Mouse (Mus musculus): ENCODE results near the gene Gcgr. TPM values are rescaled to one million over a fixed set of nuclear protein-coding genes. Genes with fewer than 3 reads are reported as not detected.

Gcgr gene
- polyA plus RNA-seq, 1 experiment: 2.6 TPM

GRCm38 (mm10) chr11:120522581-120522980, 7.9 kb upstream of the Gcgr start:
- WGBS: 65% methylated on average over 8 of the region's 8 CpGs
- H3K36me3 ChIP-seq (ENCODE audit: control insufficient read depth, insufficient read depth, low read length): no peaks in the 10 kb centered on the region
- no peak overlapping the region for H3K4me3 ChIP-seq (ENCODE audit: low read depth, low read length)
- H3K27me3 ChIP-seq (ENCODE audit: control insufficient read depth, insufficient read depth, low read length): no peaks in the 10 kb centered on the region
- TF ChIP-seq POLR2A (IDR thresholded peaks at IDR 0.05; ENCODE audit: low read depth, low read length) (no peak), CTCF (IDR thresholded peaks at IDR 0.05; ENCODE audit: extremely low read depth, insufficient read length, insufficient replicate concordance, low read depth, low read length) (no peak)
- H3K4me1 ChIP-seq (ENCODE audit: control insufficient read depth, insufficient read depth, insufficient read length, low read length): peaks cover 8% of the 10 kb centered on the region; the same call in 1 of the 2 replicates
- H3K27ac ChIP-seq (ENCODE audit: insufficient read depth, low read depth, low read length): no peak overlapping the region

DNA sequence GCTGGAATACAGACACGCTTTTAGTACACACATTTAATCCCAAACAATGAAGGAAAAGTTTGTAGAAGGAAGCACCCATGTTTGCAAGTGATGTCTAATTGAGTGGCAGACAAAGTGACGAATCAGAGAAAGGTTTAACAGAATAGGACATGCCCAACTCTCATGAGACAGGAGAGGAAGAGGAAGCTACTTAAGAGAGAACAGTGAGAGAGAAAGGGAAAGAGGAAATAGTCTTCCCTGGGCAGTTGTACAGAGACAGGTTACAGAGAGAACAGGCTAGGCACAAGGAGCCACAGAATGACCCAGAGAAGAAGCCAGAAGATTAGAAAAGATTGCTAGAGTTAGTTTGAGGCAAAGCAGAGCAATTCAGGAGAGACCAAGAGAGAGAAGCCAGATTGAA, 4.5 kb upstream of the Gcgr start:
- H3K4me3 ChIP-seq (ENCODE audit: low read depth, low read length): no peak overlapping the region
- H3K27me3 ChIP-seq (ENCODE audit: control insufficient read depth, insufficient read depth, low read length): peaks cover 13% of the 10 kb centered on the region
- TF ChIP-seq CTCF (IDR thresholded peaks at IDR 0.05; ENCODE audit: extremely low read depth, insufficient read length, insufficient replicate concordance, low read depth, low read length) (no peak), POLR2A (IDR thresholded peaks at IDR 0.05; ENCODE audit: low read depth, low read length) (no peak)
- H3K36me3 ChIP-seq (ENCODE audit: control insufficient read depth, insufficient read depth, low read length): no peaks in the 10 kb centered on the region
- H3K27ac ChIP-seq (ENCODE audit: insufficient read depth, low read depth, low read length): no peak overlapping the region
- 82% methylated on average over 2 of the region's 2 CpGs for WGBS
- peaks cover 4% of the 10 kb centered on the region for H3K4me1 ChIP-seq (ENCODE audit: control insufficient read depth, insufficient read depth, insufficient read length, low read length)

DNA sequence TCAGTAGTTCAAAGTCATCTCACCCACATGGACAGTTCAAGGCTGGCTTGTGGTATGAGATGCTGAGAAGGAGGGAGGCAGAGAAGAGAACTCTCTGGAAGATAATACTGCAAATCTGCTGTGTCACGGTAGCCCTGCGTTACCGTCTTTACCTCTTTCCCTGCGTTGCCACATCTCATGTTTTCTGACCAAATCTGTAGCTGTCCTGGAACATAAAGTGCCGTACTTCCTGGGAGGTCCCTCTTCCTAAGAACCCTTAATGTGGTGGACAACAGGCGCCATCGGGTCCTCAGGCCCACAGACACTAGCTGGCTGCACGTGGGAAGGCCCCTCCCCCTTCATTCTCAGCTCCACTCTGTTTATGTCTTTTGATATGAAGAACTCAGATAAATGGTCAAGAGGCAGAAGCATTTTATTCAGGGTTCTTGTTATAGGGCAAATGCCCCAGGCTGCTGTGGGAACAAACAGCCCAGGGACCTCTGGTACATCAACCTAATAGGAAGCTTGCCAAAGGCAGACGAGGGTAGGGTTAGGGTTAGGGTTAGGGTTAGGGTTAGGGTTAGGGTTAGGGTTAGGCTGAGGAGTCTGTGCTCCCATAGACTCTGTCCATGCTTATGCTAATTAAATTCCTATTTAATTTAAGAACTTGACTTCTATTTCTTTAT, 2.7 kb upstream of the Gcgr start:
- peaks cover 5% of the 10 kb centered on the region for H3K4me1 ChIP-seq (ENCODE audit: control insufficient read depth, insufficient read depth, insufficient read length, low read length)
- no peak overlapping the region for H3K27ac ChIP-seq (ENCODE audit: insufficient read depth, low read depth, low read length)
- TF ChIP-seq CTCF (IDR thresholded peaks at IDR 0.05; ENCODE audit: extremely low read depth, insufficient read length, insufficient replicate concordance, low read depth, low read length) (no peak), POLR2A (IDR thresholded peaks at IDR 0.05; ENCODE audit: low read depth, low read length) (no peak)
- H3K4me3 ChIP-seq (ENCODE audit: low read depth, low read length): no peak overlapping the region
- no peaks in the 10 kb centered on the region for H3K36me3 ChIP-seq (ENCODE audit: control insufficient read depth, insufficient read depth, low read length)
- H3K27me3 ChIP-seq (ENCODE audit: control insufficient read depth, insufficient read depth, low read length): peaks cover 25% of the 10 kb centered on the region
- WGBS: 76% methylated on average over 9 of the region's 9 CpGs

GRCm38 (mm10) chr11:120528903-120529302, 1.6 kb upstream of the Gcgr start:
- H3K36me3 ChIP-seq (ENCODE audit: control insufficient read depth, insufficient read depth, low read length): no peaks in the 10 kb centered on the region
- H3K4me3 ChIP-seq (ENCODE audit: low read depth, low read length): no peak overlapping the region
- H3K4me1 ChIP-seq (ENCODE audit: control insufficient read depth, insufficient read depth, insufficient read length, low read length): peaks cover 5% of the 10 kb centered on the region
- peaks cover 25% of the 10 kb centered on the region for H3K27me3 ChIP-seq (ENCODE audit: control insufficient read depth, insufficient read depth, low read length)
- no peak overlapping the region for H3K27ac ChIP-seq (ENCODE audit: insufficient read depth, low read depth, low read length)
- WGBS: 77% methylated on average over 4 of the region's 4 CpGs
- TF ChIP-seq CTCF (IDR thresholded peaks at IDR 0.05; ENCODE audit: extremely low read depth, insufficient read length, insufficient replicate concordance, low read depth, low read length) (no peak), POLR2A (IDR thresholded peaks at IDR 0.05; ENCODE audit: low read depth, low read length) (no peak)

GRCm38 (mm10) chr11:120531646-120532045, 1.1 kb downstream of the Gcgr start:
- no peak overlapping the region for H3K27ac ChIP-seq (ENCODE audit: insufficient read depth, low read depth, low read length)
- peaks cover 25% of the 10 kb centered on the region for H3K27me3 ChIP-seq (ENCODE audit: control insufficient read depth, insufficient read depth, low read length)
- TF ChIP-seq POLR2A (IDR thresholded peaks at IDR 0.05; ENCODE audit: low read depth, low read length) (no peak), CTCF (IDR thresholded peaks at IDR 0.05; ENCODE audit: extremely low read depth, insufficient read length, insufficient replicate concordance, low read depth, low read length) (no peak)
- H3K36me3 ChIP-seq (ENCODE audit: control insufficient read depth, insufficient read depth, low read length): no peaks in the 10 kb centered on the region
- WGBS: 22% methylated on average over 9 of the region's 9 CpGs
- no peak overlapping the region for H3K4me3 ChIP-seq (ENCODE audit: low read depth, low read length)
- peaks cover 5% of the 10 kb centered on the region for H3K4me1 ChIP-seq (ENCODE audit: control insufficient read depth, insufficient read depth, insufficient read length, low read length)

DNA sequence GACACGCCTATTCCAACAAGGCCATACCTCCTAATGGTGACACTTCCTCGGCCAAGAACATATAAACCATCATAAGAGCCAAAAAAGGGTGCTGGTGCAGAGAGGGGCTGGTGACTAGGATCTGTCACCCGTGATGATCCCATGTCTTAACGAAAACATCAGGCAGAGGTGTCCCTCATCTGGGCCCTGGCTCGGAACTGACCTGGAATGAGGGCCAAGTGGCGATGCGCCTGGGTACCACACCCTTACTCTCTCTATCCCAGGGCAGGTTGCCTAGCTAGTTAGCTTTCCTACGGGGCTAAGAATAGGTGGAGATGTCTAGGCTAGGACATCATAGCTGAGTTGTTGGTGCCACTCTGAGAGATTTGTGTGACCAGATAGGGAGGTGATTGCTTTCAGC, 3.6 kb downstream of the Gcgr start:
- Histone ChIP-seq H3K4me3 (ENCODE audit: low read depth, low read length) (no peak overlapping the region), H3K27me3 (ENCODE audit: control insufficient read depth, insufficient read depth, low read length) (peaks cover 25% of the 10 kb centered on the region), H3K4me1 (ENCODE audit: control insufficient read depth, insufficient read depth, insufficient read length, low read length) (peaks cover 10% of the 10 kb centered on the region), H3K27ac (ENCODE audit: insufficient read depth, low read depth, low read length) (no peak overlapping the region), H3K36me3 (ENCODE audit: control insufficient read depth, insufficient read depth, low read length) (no peaks in the 10 kb centered on the region)
- TF ChIP-seq CTCF (IDR thresholded peaks at IDR 0.05; ENCODE audit: extremely low read depth, insufficient read length, insufficient replicate concordance, low read depth, low read length) (no peak), POLR2A (IDR thresholded peaks at IDR 0.05; ENCODE audit: low read depth, low read length) (no peak)
- 80% methylated on average over 8 of the region's 8 CpGs for WGBS

GRCm38 (mm10) chr11:120535145-120535544, 4.6 kb downstream of the Gcgr start:
- Histone ChIP-seq H3K27me3 (ENCODE audit: control insufficient read depth, insufficient read depth, low read length) (peaks cover 20% of the 10 kb centered on the region), H3K36me3 (ENCODE audit: control insufficient read depth, insufficient read depth, low read length) (no peaks in the 10 kb centered on the region), H3K4me1 (ENCODE audit: control insufficient read depth, insufficient read depth, insufficient read length, low read length) (peaks cover 14% of the 10 kb centered on the region), H3K4me3 (ENCODE audit: low read depth, low read length) (no peak overlapping the region), H3K27ac (ENCODE audit: insufficient read depth, low read depth, low read length) (no peak overlapping the region)
- 79% methylated on average over 3 of the region's 3 CpGs for WGBS
- no peak for TF ChIP-seq POLR2A (IDR thresholded peaks at IDR 0.05; ENCODE audit: low read depth, low read length)
- no peak for TF ChIP-seq CTCF (IDR thresholded peaks at IDR 0.05; ENCODE audit: extremely low read depth, insufficient read length, insufficient replicate concordance, low read depth, low read length)

All from small intestine, adult 2 months (tissue).